Mouse (Mus musculus) G1E (cell line): ENCODE data around the gene Lpcat4.

Source experiments
- CTCF ChIP-seq: IDR thresholded peaks from 2 replicates; pipeline ENCODE4 v1.5.1; 2012; ENCODE audit warnings: low read depth, low read length, inconsistent platforms, mixed read lengths
- GATA2 ChIP-seq: IDR thresholded peaks from 2 replicates; pipeline ENCODE4 v1.6.1; 2012; ENCODE audit warnings: low read depth, low read length, inconsistent platforms, borderline replicate concordance
- TAL1 ChIP-seq: conservative IDR thresholded peaks from 2 replicates; pipeline ENCODE4 v1.6.1; 2012; ENCODE audit warnings: low read depth, low read length, inconsistent platforms, mixed read lengths

DNA sequence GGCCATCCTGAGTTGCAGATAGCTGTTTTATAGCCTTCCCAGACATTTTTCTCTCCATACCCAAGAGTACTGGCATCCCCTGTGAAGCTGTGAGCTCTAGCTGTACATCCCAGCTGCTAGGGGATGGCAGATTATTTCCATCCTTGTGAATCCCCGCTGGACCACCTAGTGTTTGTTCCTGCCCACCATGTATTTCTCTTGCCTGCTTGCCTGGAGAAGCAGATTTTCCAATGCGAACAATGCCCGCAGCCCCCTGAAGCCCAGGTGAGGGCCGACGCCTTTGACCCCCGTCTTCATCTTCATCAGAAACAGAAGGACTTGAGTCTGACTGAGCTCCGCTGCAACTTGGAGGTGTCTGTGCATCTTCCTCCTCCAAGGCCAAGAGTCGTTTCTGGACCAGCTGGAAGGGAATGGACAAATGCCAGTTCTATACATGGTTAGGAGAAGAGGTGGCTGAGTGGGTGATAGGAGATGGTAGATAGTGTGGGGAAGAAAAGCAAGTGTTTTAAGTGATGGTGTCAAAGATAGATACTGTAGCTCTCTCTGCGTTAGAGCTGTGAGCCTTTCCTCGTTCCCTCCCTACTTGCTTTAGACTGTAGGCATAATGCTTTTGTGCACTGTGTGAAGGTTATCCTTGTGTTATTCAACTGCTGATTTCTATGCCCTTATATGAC lies 10.6 kb downstream of the Lpcat4 start:
- TF ChIP-seq GATA2: no peak
- TF ChIP-seq TAL1: no peak
- no peak for TF ChIP-seq CTCF
